Mouse (Mus musculus) ES-Bruce4 (cell line): ENCODE data around the gene Mxd3.

ENCODE experiments used
- CTCF ChIP-seq: IDR thresholded peaks from one replicate; pipeline ENCODE4 v1.8.1; 2011; ENCODE audit warnings: low read depth, low read length
- EP300 ChIP-seq: IDR thresholded peaks from 2 replicates; pipeline ENCODE4 v1.6.1; 2011; ENCODE audit warnings: low read depth, low read length; ENCODE audit not compliant: insufficient read depth
- POLR2A ChIP-seq: IDR thresholded peaks from one replicate; pipeline ENCODE4 v1.8.1; 2011; ENCODE audit warnings: low read length; ENCODE audit not compliant: insufficient read depth

DNA sequence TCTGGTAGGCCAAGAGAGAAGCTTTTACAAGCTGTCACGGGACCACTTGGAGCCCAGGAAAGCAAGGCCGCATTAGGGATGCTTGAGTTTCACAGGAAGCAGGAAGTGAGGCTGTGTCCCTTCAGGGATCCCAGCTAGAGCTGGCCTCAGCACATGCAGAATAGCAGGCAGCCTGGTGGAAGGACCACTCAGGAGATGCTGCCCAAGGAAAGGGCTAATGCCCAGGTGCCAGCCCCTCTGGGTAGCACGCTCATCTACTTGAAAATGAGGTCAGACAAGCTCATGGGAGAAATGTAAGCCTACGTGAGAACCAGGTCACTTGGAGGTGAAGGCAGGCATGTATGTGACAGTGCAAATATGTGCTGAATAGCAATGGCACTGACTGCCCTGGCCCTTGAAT lies 2.5 kb downstream of the Mxd3 start:
- no peak for TF ChIP-seq CTCF
- TF ChIP-seq POLR2A = no peak
- TF ChIP-seq EP300 = no peak
